Mouse (Mus musculus) heart, postnatal 0 days (tissue): ENCODE data around the gene Pcsk6.

ENCODE experiments used
- CTCF ChIP-seq: IDR thresholded peaks from 2 replicates; pipeline ENCODE4 v1.5.1; 2016; ENCODE audit warnings: antibody characterized with exemption, control low read depth, low read depth
- EP300 ChIP-seq: IDR thresholded peaks from 2 replicates; pipeline ENCODE4 v1.6.1; 2016; ENCODE audit warnings: antibody characterized with exemption, low read depth

GRCm38 (mm10) chr7:66003865-66004638 is 142.5 kb downstream of the Pcsk6 start:
- no peak for TF ChIP-seq CTCF
- no peak for TF ChIP-seq EP300
